In the genomic region with DNA sequence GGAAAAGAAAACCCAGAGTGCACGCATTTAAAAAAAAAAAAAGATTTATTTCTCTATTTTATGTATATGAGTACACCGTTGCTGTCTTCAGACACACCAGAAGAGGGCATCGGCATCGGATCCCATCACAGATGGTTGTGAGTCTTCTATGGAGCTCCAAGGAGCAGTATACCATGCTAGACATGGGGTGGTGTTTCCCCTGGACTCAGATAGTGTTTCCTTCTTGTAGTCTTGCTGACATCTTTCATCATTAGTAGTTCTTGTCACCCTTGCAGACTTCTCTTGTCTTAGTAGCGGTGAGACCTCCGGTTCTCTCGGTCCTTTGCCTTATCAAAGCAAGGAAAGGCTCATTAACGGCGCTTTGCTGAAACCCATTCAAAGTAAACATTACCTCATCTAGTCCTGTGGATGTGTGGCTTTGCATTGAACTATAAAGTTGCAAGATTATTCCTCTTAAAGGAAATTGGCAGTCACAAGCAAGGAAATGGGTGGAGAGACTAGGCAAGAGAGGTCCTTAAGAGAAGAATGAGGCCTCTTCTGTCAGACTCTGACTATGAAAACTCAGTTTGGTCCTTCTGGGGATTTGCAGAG, we compare ENCODE assay signal across 9 mouse cellular contexts. TPM values are rescaled to one million over a fixed set of nuclear protein-coding genes. Genes with fewer than 3 reads are reported as not detected.
A peak's percentile ranks its signal among the peaks of the same experiment; 100 is the strongest.
DNase-seq lines count a peak whose midpoint lies in the region; ATAC-seq and TF ChIP-seq lines count a peak whose summit lies in the region.
"Had no signal": no experiment of that assay in that cellular context is flagged by ENCODE, and none has a peak within 500 bp of the region (broad histone marks: within the 10 kb centered on the region; RNA-seq: fewer than 3 reads in every experiment).

No protein-coding gene starts in this region.

- no peak for DNase-seq in forebrain, embryonic 11.5 days (ENCODE audit: low spot score)
- DNase-seq in forebrain, embryonic 10.5 days (ENCODE audit: extremely low spot score, low spot score), result no peak
- no peak for DNase-seq in left cerebral cortex, adult 2 months (ENCODE audit: extremely low spot score in 1 of 2, low spot score in 2 of 2)
- DNase-seq in left cerebral cortex, postnatal 4 days, result no peak
- DNase-seq in heart, postnatal 0 days (ENCODE audit: low spot score), result peak; percentile 36
- DNase-seq in testis, postnatal 10 days (ENCODE audit: low spot score), result no peak
- DNase-seq in layer of hippocampus, postnatal 25 days (ENCODE audit: extremely low spot score in 1 of 2, low spot score in 1 of 2), result no peak

- H3K9me3 ChIP-seq in forebrain, embryonic 11.5 days (ENCODE audit: control insufficient read depth, low read length), result no peaks in the 10 kb centered on the region
- no peaks in the 10 kb centered on the region for H3K9me3 ChIP-seq in forebrain, embryonic 10.5 days
- no peaks in the 10 kb centered on the region for H3K9me3 ChIP-seq in heart, postnatal 0 days (replicated peaks; ENCODE audit: control insufficient read depth, low read length)
- no peaks in the 10 kb centered on the region for H3K9me3 ChIP-seq in neural tube, embryonic 12.5 days
- H3K9me3 ChIP-seq: embryonic facial prominence, embryonic 12.5 days had no signal

- no peaks in the 10 kb centered on the region for H3K27me3 ChIP-seq in forebrain, embryonic 11.5 days (ENCODE audit: control insufficient read depth, insufficient read depth, low read length)
- no peaks in the 10 kb centered on the region for H3K27me3 ChIP-seq in forebrain, embryonic 10.5 days (ENCODE audit: poor library complexity, severe bottlenecking)
- H3K27me3 ChIP-seq in heart, postnatal 0 days (ENCODE audit: control insufficient read depth, insufficient read depth, low read length), result no peaks in the 10 kb centered on the region
- H3K27me3 ChIP-seq in neural tube, embryonic 12.5 days (replicated peaks), result no peaks in the 10 kb centered on the region
- H3K27me3 ChIP-seq: embryonic facial prominence, embryonic 12.5 days had no signal

- H3K4me3 ChIP-seq in forebrain, embryonic 11.5 days (ENCODE audit: low read depth, low read length), result no peak overlapping the region
- H3K4me3 ChIP-seq in forebrain, embryonic 10.5 days, result no peak overlapping the region
- peak overlapping the region; percentile 39 for H3K4me3 ChIP-seq in left cerebral cortex, adult 2 months
- no peak overlapping the region for H3K4me3 ChIP-seq in heart, postnatal 0 days (ENCODE audit: low read depth, low read length)
- H3K4me3 ChIP-seq in neural tube, embryonic 12.5 days, result no peak overlapping the region
- H3K4me3 ChIP-seq: embryonic facial prominence, embryonic 12.5 days had no signal

- H3K27ac ChIP-seq in forebrain, embryonic 11.5 days (ENCODE audit: low read depth, low read length), result no peak overlapping the region
- H3K27ac ChIP-seq in forebrain, embryonic 10.5 days, result no peak overlapping the region
- H3K27ac ChIP-seq in left cerebral cortex, adult 2 months, result no peak overlapping the region
- H3K27ac ChIP-seq in heart, postnatal 0 days (ENCODE audit: low read depth), result peak overlapping the region; percentile 27
- H3K27ac ChIP-seq in neural tube, embryonic 12.5 days, result no peak overlapping the region
- H3K27ac ChIP-seq: embryonic facial prominence, embryonic 12.5 days had no signal

- no peaks in the 10 kb centered on the region for H3K36me3 ChIP-seq in forebrain, embryonic 11.5 days (ENCODE audit: control insufficient read depth, insufficient read depth, low read length)
- H3K36me3 ChIP-seq in forebrain, embryonic 10.5 days (replicated peaks), result no peaks in the 10 kb centered on the region
- H3K36me3 ChIP-seq in heart, postnatal 0 days (replicated peaks; ENCODE audit: control insufficient read depth, insufficient read depth, low read length), result no peaks in the 10 kb centered on the region
- no peaks in the 10 kb centered on the region for H3K36me3 ChIP-seq in neural tube, embryonic 12.5 days
- H3K36me3 ChIP-seq: embryonic facial prominence, embryonic 12.5 days had no signal

- peak; percentile 32 for ATAC-seq in forebrain, embryonic 11.5 days (replicated peaks; ENCODE audit: low FRiP score)
- no peak for ATAC-seq in heart, postnatal 0 days (ENCODE audit: insufficient read depth, low read depth)
- ATAC-seq in neural tube, embryonic 12.5 days (ENCODE audit: low FRiP score, low read depth), result no peak

- peak; percentile 27 for TF ChIP-seq CTCF in left cerebral cortex, adult 2 months (IDR thresholded peaks at IDR 0.05)
- no peak for TF ChIP-seq CTCF in heart, postnatal 0 days (IDR thresholded peaks at IDR 0.05; ENCODE audit: low read depth)

- intact Hi-C loops in left cerebral cortex, adult 2 months (cut with DNase I), result loop anchor here (2.0 to 10.0 kb wide), 3 partner anchors 182 to 490 kb away; no protein-coding TSS in a partner anchor
- intact Hi-C loops in left cerebral cortex, postnatal 4 days (cut with DNase I), result no loop called here

- no peak for TF ChIP-seq EP300 in heart, postnatal 0 days (IDR thresholded peaks at IDR 0.05; ENCODE audit: low read depth)

- WGBS in forebrain, embryonic 11.5 days, result 76% methylated on average over 9 of the region's 9 CpGs
- 85% methylated on average over 9 of the region's 9 CpGs for WGBS in forebrain, embryonic 10.5 days
- 49% methylated on average over 9 of the region's 9 CpGs for WGBS in heart, postnatal 0 days
- WGBS in neural tube, embryonic 12.5 days, result 82% methylated on average over 9 of the region's 9 CpGs

- no peak overlapping the region for H3K4me2 ChIP-seq in forebrain, embryonic 11.5 days (ENCODE audit: low read depth, low read length, severe bottlenecking)
- peak overlapping the region; percentile 52 for H3K4me2 ChIP-seq in heart, postnatal 0 days (ENCODE audit: low read depth, low read length)
- peak overlapping the region; percentile 22; the same call in 1 of the 2 replicates for H3K4me2 ChIP-seq in neural tube, embryonic 12.5 days (replicated peaks)

- no peak overlapping the region for H3K9ac ChIP-seq in forebrain, embryonic 11.5 days (ENCODE audit: low read length)
- H3K9ac ChIP-seq in heart, postnatal 0 days (replicated peaks; ENCODE audit: low read depth, low read length), result no peak overlapping the region
- H3K9ac ChIP-seq in neural tube, embryonic 12.5 days, result no peak overlapping the region
- H3K9ac ChIP-seq: embryonic facial prominence, embryonic 12.5 days had no signal

- no peaks in the 10 kb centered on the region for H3K4me1 ChIP-seq in forebrain, embryonic 11.5 days (replicated peaks; ENCODE audit: control insufficient read depth, insufficient read depth, low read length)
- 0 out of 2 replicates have a peak, but pooled peaks cover 6% of the 10 kb centered on the region for H3K4me1 ChIP-seq in forebrain, embryonic 10.5 days
- no peaks in the 10 kb centered on the region for H3K4me1 ChIP-seq in heart, postnatal 0 days (ENCODE audit: control insufficient read depth, insufficient read depth)
- no peaks in the 10 kb centered on the region; the same call in 1 of the 2 replicates for H3K4me1 ChIP-seq in neural tube, embryonic 12.5 days

RNA-seq across cellular contexts. Expression of a gene that starts 50.1 kb away (rescaled TPM):
- 46.5 and 46.9 TPM in 2 replicates for polyA plus RNA-seq in forebrain, embryonic 11.5 days (2014; fragmentation: Nextera tagmentation; extraction: Ambion mirVana)
- polyA plus RNA-seq in forebrain, embryonic 10.5 days (2016; fragmentation: Nextera tagmentation; extraction: Ambion mirVana), result 43.8 and 45.2 TPM in 2 replicates
- total RNA-seq in left cerebral cortex, adult 2 months (2021), result under 1 TPM; 0.47 to 0.50 TPM
- 1 to 10 TPM; 5.1 to 6.6 TPM for total RNA-seq in left cerebral cortex, postnatal 4 days (2021)
- 6.1 and 17.1 TPM in 2 replicates for total RNA-seq in heart, postnatal 0 days (2014; rRNA removed; ENCODE audit: low replicate concordance)
- 3.7 and 4.7 TPM in 2 replicates for polyA plus RNA-seq in heart, postnatal 0 days (2015; fragmentation: Nextera tagmentation; extraction: Ambion mirVana)
- polyA plus RNA-seq in neural tube, embryonic 12.5 days (2016; fragmentation: Nextera tagmentation; extraction: Ambion mirVana), result 19.5 and 21.0 TPM in 2 replicates
- total RNA-seq in layer of hippocampus, postnatal 25 days (2021), result under 1 TPM; 0.37 to 0.77 TPM
